Comparison of ENCODE assay signal across 19 mouse cellular contexts in genomic region chr11:119189319-119189718, GRCm38 (mm10). TPM values are rescaled to one million over a fixed set of nuclear protein-coding genes. Genes with fewer than 3 reads are reported as not detected.
DNase-seq lines count a peak whose midpoint lies in the region; ATAC-seq and TF ChIP-seq lines count a peak whose summit lies in the region.
"Had no signal": no experiment of that assay in that cellular context is flagged by ENCODE, and none has a peak within 500 bp of the region (broad histone marks: within the 10 kb centered on the region; RNA-seq: fewer than 3 reads in every experiment).

No protein-coding gene starts in this region.

- no peak; the same call in 1 of the 2 replicates for TF ChIP-seq RAD21 in CH12.LX (IDR thresholded peaks at IDR 0.05; ENCODE audit: low read depth, low read length)

- H3K79me2 ChIP-seq in CH12.LX (replicated peaks; ENCODE audit: control insufficient read depth, extremely low read depth, insufficient read depth, poor library complexity, severe bottlenecking): no peaks in the 10 kb centered on the region

- dilution Hi-C loops in CH12.LX (cut with MboI; ENCODE audit: extremely low pct_ligation_motif_present, extremely low pct_unique_long_range_greater_than_20kb, low sequenced_read_pairs): no loop called here

- DNase-seq in CH12.LX (ENCODE audit: extremely low read depth): no peak
- DNase-seq in naive thymus-derived CD4-positive, alpha-beta T cell, adult 2 months (ENCODE audit: low read depth): peak; percentile 29
- DNase-seq in lung, postnatal 4 days: no peak
- no peak for DNase-seq in midbrain, postnatal 0 days (ENCODE audit: low spot score)
- DNase-seq: adrenal gland, adult 2 months; adrenal gland, adult 8-10 months; adrenal gland, postnatal 10 days; adrenal gland, postnatal 14 days; adrenal gland, postnatal 25 days; adrenal gland, postnatal 36 days; B cell, adult 2 months; cerebellum, adult 11 months; cerebellum, adult 11-12 months; cerebellum, adult 18-20 months; cerebellum, adult 2 months had no signal

- H3K9ac ChIP-seq in CH12.LX (ENCODE audit: insufficient read depth, low read depth): no peak overlapping the region
- no peak overlapping the region for H3K9ac ChIP-seq in midbrain, postnatal 0 days (replicated peaks; ENCODE audit: low read length, poor library complexity, severe bottlenecking)

- peaks cover 2 to 4% of the 10 kb centered on the region in 2 experiments for H3K36me3 ChIP-seq in CH12.LX (replicated peaks in 1 of 2; ENCODE audit: control insufficient read depth in 1 of 2, insufficient read depth in 1 of 2, low read length in 1 of 2)
- no peaks in the 10 kb centered on the region; the same call in 1 of the 2 replicates for H3K36me3 ChIP-seq in midbrain, postnatal 0 days (ENCODE audit: insufficient read depth, low read length)
- H3K36me3 ChIP-seq: G1E had no signal

- no peak for TF ChIP-seq EP300 in CH12.LX (IDR thresholded peaks at IDR 0.05; ENCODE audit: low read length)

- peak overlapping the region; percentile 37; the same call in 1 of the 2 replicates for H3K27ac ChIP-seq in CH12.LX (ENCODE audit: insufficient read depth, low read depth)
- no peak overlapping the region for H3K27ac ChIP-seq in midbrain, postnatal 0 days (ENCODE audit: low read depth, low read length)

- no peak for TF ChIP-seq CTCF in CH12.LX (conservative IDR thresholded peaks at IDR 0.05 in 1 of 2, IDR thresholded peaks at IDR 0.05 in 1 of 2; ENCODE audit: low read depth in 2 of 2, low read length in 2 of 2)
- no peak for TF ChIP-seq CTCF in midbrain, postnatal 0 days (IDR thresholded peaks at IDR 0.05)

- H3K4me1 ChIP-seq in CH12.LX (ENCODE audit: control insufficient read depth in 1 of 2, insufficient read depth in 2 of 2): peaks cover 65 to 81% of the 10 kb centered on the region in 2 experiments
- H3K4me1 ChIP-seq in midbrain, postnatal 0 days (ENCODE audit: insufficient read depth, low read length): peaks cover 2% of the 10 kb centered on the region; the same call in 1 of the 2 replicates

- no peaks in the 10 kb centered on the region for H3K9me3 ChIP-seq in CH12.LX (replicated peaks; ENCODE audit: low read length)
- H3K9me3 ChIP-seq in midbrain, postnatal 0 days (ENCODE audit: low read length): no peaks in the 10 kb centered on the region

- ATAC-seq in midbrain, postnatal 0 days (ENCODE audit: low FRiP score): no peak
- ATAC-seq: activated CD4-positive, CD25-positive, alpha-beta regulatory T cell, adult 4 months; CD4-positive, CD25-positive, alpha-beta regulatory T cell, adult 4 months; Patski had no signal

- no peak overlapping the region for H3K4me2 ChIP-seq in CH12.LX (ENCODE audit: insufficient read depth, low read depth, poor library complexity, severe bottlenecking)
- no peak overlapping the region for H3K4me2 ChIP-seq in midbrain, postnatal 0 days (ENCODE audit: low read depth, low read length, poor library complexity, severe bottlenecking)

- WGBS in midbrain, postnatal 0 days: 95% methylated on average over 3 of the region's 3 CpGs

- no peak for TF ChIP-seq POLR2A in CH12.LX (IDR thresholded peaks at IDR 0.05; ENCODE audit: low read depth, low read length)

- no peak overlapping the region for H3K4me3 ChIP-seq in CH12.LX (replicated peaks in 1 of 3; ENCODE audit: low read depth in 2 of 3, low read length in 2 of 3, poor library complexity in 1 of 3)
- H3K4me3 ChIP-seq in midbrain, postnatal 0 days (ENCODE audit: low read depth, low read length): no peak overlapping the region

- peaks cover 3% of the 10 kb centered on the region for H3K27me3 ChIP-seq in CH12.LX (replicated peaks)
- no peaks in the 10 kb centered on the region for H3K27me3 ChIP-seq in midbrain, postnatal 0 days (ENCODE audit: insufficient read depth, low read length)
- H3K27me3 ChIP-seq: Patski had no signal

- in situ Hi-C loops in CH12.LX (cut with MboI; ENCODE audit: low pct_ligation_motif_present, low pct_unique_long_range_greater_than_20kb, low sequenced_read_pairs): loop anchor here (5.0 to 10.0 kb wide), 3 partner anchors 37 to 137 kb away; no protein-coding TSS in a partner anchor

TF ChIP-seq in CH12.LX, 34 proteins besides CTCF, POLR2A, EP300 and RAD21:
- TF ChIP-seq ELF1 (IDR thresholded peaks at IDR 0.05; ENCODE audit: low read depth, low read length) (no peak), MAX (IDR thresholded peaks at IDR 0.05; ENCODE audit: low read length) (0 out of 2 replicates have a peak, but pooled peaks have one; percentile 55), ZKSCAN1 (IDR thresholded peaks at IDR 0.05; ENCODE audit: borderline replicate concordance, low read depth, low read length) (no peak), ZC3H11A (IDR thresholded peaks at IDR 0.05; ENCODE audit: low read depth, low read length) (no peak), BHLHE40 (IDR thresholded peaks at IDR 0.05; ENCODE audit: low read depth, low read length) (peak; percentile 88), USF2 (conservative IDR thresholded peaks at IDR 0.05; ENCODE audit: low read depth, low read length) (no peak)

RNA-seq across cellular contexts. Expression of gene Tbc1d16, which starts 39.0 kb away (rescaled TPM):
- total RNA-seq in CH12.LX (2012; rRNA removed) (9.4 and 15.9 TPM in 2 replicates), CH12.LX (2014; rRNA removed) (0.65 and 0.79 TPM in 2 replicates)
- 2.4 and 2.7 TPM in 2 replicates for polyA plus RNA-seq in CH12.LX (2012; ENCODE audit: insufficient read length, low read depth)
- 152 and 156 TPM in 2 replicates for total RNA-seq in midbrain, postnatal 0 days (2014; rRNA removed)
- polyA plus RNA-seq in midbrain, postnatal 0 days (2015; fragmentation: Nextera tagmentation; extraction: Ambion mirVana): 43.1 and 43.5 TPM in 2 replicates
- polyA plus RNA-seq: G1E had no signal

RNA-seq across cellular contexts. Expression of gene Ccdc40, which starts 39.1 kb away (rescaled TPM):
- total RNA-seq in CH12.LX (2012; rRNA removed) (0.80 and 1.3 TPM in 2 replicates), CH12.LX (2014; rRNA removed) (0.82 and 0.97 TPM in 2 replicates)
- 1.2 and 1.4 TPM in 2 replicates for polyA plus RNA-seq in CH12.LX (2012; ENCODE audit: insufficient read length, low read depth)
- total RNA-seq in midbrain, postnatal 0 days (2014; rRNA removed): 13.3 and 22.7 TPM in 2 replicates
- polyA plus RNA-seq in midbrain, postnatal 0 days (2015; fragmentation: Nextera tagmentation; extraction: Ambion mirVana): 10.3 and 13.3 TPM in 2 replicates
- polyA plus RNA-seq: G1E had no signal
